Mouse (Mus musculus) liver, embryonic 11.5 days (tissue): Measurements from ENCODE around the gene Kmt5a. TPM values are rescaled to one million over a fixed set of nuclear protein-coding genes. Genes with fewer than 3 reads are reported as not detected.
A peak's percentile ranks its signal among the peaks of the same experiment; 100 is the strongest.

Experiments
- ATAC-seq: fragments of 200-750 bp; cut with Nextera tagmentation; replicated peaks from 2 replicates; pipeline ENCODE4 v1.8.0; 2017; ENCODE audit warnings: moderate number of reproducible peaks, mild to moderate bottlenecking, moderate TSS enrichment, moderate library complexity; ENCODE audit not compliant: low FRiP score
- DNase-seq: peaks from one replicate; pipeline ENCODE4 v3.0.0-alpha.2; 2017; ENCODE audit warnings: low spot score
- H3K27ac ChIP-seq: fragments of 300-500 bp; sonication (generic); 2 replicates; pipeline ENCODE4 v1.5.1; 2014; ENCODE audit warnings: mild to moderate bottlenecking, low read depth, low read length, control low read depth
- H3K27me3 ChIP-seq: fragments of 300-500 bp; sonication (generic); replicated peaks from 2 replicates; pipeline ENCODE4 v1.6.1; 2014; ENCODE audit warnings: low read length, mixed read lengths; ENCODE audit not compliant: control insufficient read depth, insufficient read depth
- H3K36me3 ChIP-seq: fragments of 300-500 bp; sonication (generic); 2 replicates; pipeline ENCODE4 v1.6.1; 2014; ENCODE audit warnings: mild to moderate bottlenecking, low read length, moderate library complexity, mixed read lengths; ENCODE audit not compliant: control insufficient read depth, insufficient read depth
- H3K4me1 ChIP-seq: fragments of 300-500 bp; sonication (generic); replicated peaks from 2 replicates; pipeline ENCODE4 v1.6.1; 2014; ENCODE audit warnings: low read length, mixed read lengths; ENCODE audit not compliant: control insufficient read depth, insufficient read depth
- H3K4me2 ChIP-seq: fragments of 300-500 bp; sonication (generic); 2 replicates; pipeline ENCODE4 v1.6.1; 2014; ENCODE audit warnings: mild to moderate bottlenecking, control low read depth, moderate library complexity
- H3K4me3 ChIP-seq: fragments of 300-500 bp; sonication (generic); 2 replicates; pipeline ENCODE4 v1.5.1; 2014; ENCODE audit warnings: low read depth, low read length, control low read depth
- H3K9ac ChIP-seq: fragments of 300-500 bp; sonication (generic); 2 replicates; pipeline ENCODE4 v1.6.1; 2014; ENCODE audit warnings: low read depth, low read length, control low read depth
- H3K9me3 ChIP-seq: fragments of 300-500 bp; sonication (generic); 2 replicates; pipeline ENCODE4 v1.6.1; 2016; ENCODE audit warnings: low read length, inconsistent platforms, mixed read lengths; ENCODE audit not compliant: control insufficient read depth
- WGBS: fragments of 180-500 bp; shearing (Covaris S2); extraction: QIAGEN DNeasy Blood & Tissue Kit; methylation state at CpG from one replicate; pipeline ENCODE4 v1.1.7; 2014; 5-methylcytosine and 5-hydroxymethylcytosine counted together
- polyA plus RNA-seq: library from polyadenylated mRNA; unstranded; fragments of >200 nt; fragmentation: Nextera tagmentation; extraction: Ambion mirVana; gene quantifications from 2 replicates; pipeline ENCODE4 v1.2.1, GENCODE M21; 2014

The Kmt5a gene
- polyA plus RNA-seq, 1 experiment from 2014 or later = 145 TPM

- peak overlapping the region; percentile 95 for H3K27ac ChIP-seq
- H3K27me3 ChIP-seq = no peaks in the 10 kb centered on the region
- peak overlapping the region; percentile 90 for H3K4me3 ChIP-seq
- H3K9ac ChIP-seq = peak overlapping the region; percentile 95
- WGBS = under 1% methylated on average over 30 of the region's 30 CpGs
- ATAC-seq (peak; percentile 35), DNase-seq (no peak)
- H3K4me2 ChIP-seq = peak overlapping the region; percentile 88
- H3K9me3 ChIP-seq = no peaks in the 10 kb centered on the region
- H3K36me3 ChIP-seq = peaks cover 2% of the 10 kb centered on the region; the same call in 1 of the 2 replicates
- peaks cover 15% of the 10 kb centered on the region for H3K4me1 ChIP-seq
These were observed 468 bp downstream of the Kmt5a start for GRCm38 (mm10) chr5:124440094-124440701.

GRCm38 (mm10) chr5:124442628-124443027 lies 2.9 kb downstream of the Kmt5a start:
- Histone ChIP-seq H3K9ac (no peak overlapping the region), H3K9me3 (no peaks in the 10 kb centered on the region), H3K27me3 (no peaks in the 10 kb centered on the region), H3K4me1 (peaks cover 24% of the 10 kb centered on the region), H3K36me3 (peaks cover 8% of the 10 kb centered on the region), H3K4me3 (no peak overlapping the region), H3K4me2 (peak overlapping the region; percentile 42), H3K27ac (peak overlapping the region; percentile 46; the same call in 1 of the 2 replicates)
- no peak for DNase-seq
- ATAC-seq = no peak
- WGBS = 52% methylated on average over 2 of the region's 2 CpGs

- no peak for ATAC-seq
- WGBS = 62% methylated on average over 3 of the region's 3 CpGs
- peak overlapping the region; percentile 94 for H3K9ac ChIP-seq
- no peaks in the 10 kb centered on the region for H3K27me3 ChIP-seq
- H3K27ac ChIP-seq = peak overlapping the region; percentile 97
- peaks cover 32% of the 10 kb centered on the region for H3K4me1 ChIP-seq
- H3K4me2 ChIP-seq = peak overlapping the region; percentile 83
- DNase-seq = no peak
- peaks cover 21% of the 10 kb centered on the region for H3K36me3 ChIP-seq
- no peaks in the 10 kb centered on the region for H3K9me3 ChIP-seq
- H3K4me3 ChIP-seq = peak overlapping the region; percentile 96; the same call in 1 of the 2 replicates
These were observed 4.5 kb downstream of the Kmt5a start for GRCm38 (mm10) chr5:124444208-124444607.

GRCm38 (mm10) chr5:124444661-124445561 lies 5.2 kb downstream of the Kmt5a start:
- peak overlapping the region; percentile 97 for H3K27ac ChIP-seq
- DNase-seq (peak; percentile 82), ATAC-seq (peak; percentile 80)
- peak overlapping the region; percentile 94 for H3K9ac ChIP-seq
- peak overlapping the region; percentile 96 for H3K4me3 ChIP-seq
- no peaks in the 10 kb centered on the region for H3K9me3 ChIP-seq
- WGBS = 6% methylated on average over 46 of the region's 66 CpGs
- H3K4me2 ChIP-seq = peak overlapping the region; percentile 83
- H3K27me3 ChIP-seq = no peaks in the 10 kb centered on the region
- H3K4me1 ChIP-seq = peaks cover 38% of the 10 kb centered on the region
- H3K36me3 ChIP-seq = peaks cover 25% of the 10 kb centered on the region

GRCm38 (mm10) chr5:124445621-124446293 lies 6.0 kb downstream of the Kmt5a start:
- DNase-seq (peak; percentile 75), ATAC-seq (peak; percentile 53)
- Histone ChIP-seq H3K27ac (peak overlapping the region; percentile 97), H3K27me3 (no peaks in the 10 kb centered on the region), H3K9me3 (no peaks in the 10 kb centered on the region), H3K4me2 (peak overlapping the region; percentile 83), H3K36me3 (peaks cover 33% of the 10 kb centered on the region), H3K4me1 (peaks cover 47% of the 10 kb centered on the region), H3K4me3 (peak overlapping the region; percentile 96), H3K9ac (peak overlapping the region; percentile 94)
- under 1% methylated on average over 34 of the region's 77 CpGs for WGBS

GRCm38 (mm10) chr5:124446301-124446881 lies 6.7 kb downstream of the Kmt5a start:
- Histone ChIP-seq H3K4me1 (peaks cover 53% of the 10 kb centered on the region), H3K4me3 (peak overlapping the region; percentile 96), H3K9me3 (no peaks in the 10 kb centered on the region), H3K9ac (peak overlapping the region; percentile 94), H3K27me3 (no peaks in the 10 kb centered on the region), H3K36me3 (peaks cover 39% of the 10 kb centered on the region), H3K4me2 (peak overlapping the region; percentile 83), H3K27ac (peak overlapping the region; percentile 97)
- DNase-seq (peak; percentile 80), ATAC-seq (peak; percentile 87)
- 1% methylated on average over 15 of the region's 15 CpGs for WGBS

GRCm38 (mm10) chr5:124449494-124449893 lies 9.8 kb downstream of the Kmt5a start:
- H3K9ac ChIP-seq = peak overlapping the region; percentile 35; the same call in 1 of the 2 replicates
- H3K4me2 ChIP-seq = no peak overlapping the region; the same call in 1 of the 2 replicates
- H3K9me3 ChIP-seq = no peaks in the 10 kb centered on the region
- H3K27me3 ChIP-seq = no peaks in the 10 kb centered on the region
- DNase-seq = no peak
- 81% methylated on average over 6 of the region's 6 CpGs for WGBS
- H3K27ac ChIP-seq = no peak overlapping the region
- no peak overlapping the region for H3K4me3 ChIP-seq
- peaks cover 44% of the 10 kb centered on the region for H3K4me1 ChIP-seq
- peaks cover 60% of the 10 kb centered on the region for H3K36me3 ChIP-seq
- ATAC-seq = no peak

- ATAC-seq = no peak
- WGBS = 84% methylated on average over 7 of the region's 7 CpGs
- no peak for DNase-seq
- Histone ChIP-seq H3K27ac (peak overlapping the region; percentile 44; the same call in 1 of the 2 replicates), H3K9ac (peak overlapping the region; percentile 40), H3K27me3 (no peaks in the 10 kb centered on the region), H3K4me2 (peak overlapping the region; percentile 24; the same call in 1 of the 2 replicates), H3K4me1 (peaks cover 40% of the 10 kb centered on the region), H3K4me3 (no peak overlapping the region), H3K36me3 (peaks cover 63% of the 10 kb centered on the region), H3K9me3 (no peaks in the 10 kb centered on the region)
These were observed 10.3 kb downstream of the Kmt5a start for GRCm38 (mm10) chr5:124450051-124450450.
